Mouse (Mus musculus) ZHBTc4 (cell line): ENCODE measurements around the gene Spcs2.

Experiments
- DNase-seq: peaks from one replicate; pipeline ENCODE4 v3.0.0-alpha.2; 2011; ENCODE audit warnings: low read depth, low spot score

The Spcs2 gene

GRCm38 (mm10) chr7:99864241-99865028, 1.2 kb upstream of the Spcs2 start:
- DNase-seq: no peak

GRCm38 (mm10) chr7:99858813-99859585, 4.3 kb downstream of the Spcs2 start, which contains the start of gene Xrra1:
Xrra1 (plus strand) TSS chr7:99859116.
- DNase-seq: peak; percentile 100

- DNase-seq: no peak
These were observed 5.0 kb downstream of the Spcs2 start for GRCm38 (mm10) chr7:99858175-99858812.

DNA sequence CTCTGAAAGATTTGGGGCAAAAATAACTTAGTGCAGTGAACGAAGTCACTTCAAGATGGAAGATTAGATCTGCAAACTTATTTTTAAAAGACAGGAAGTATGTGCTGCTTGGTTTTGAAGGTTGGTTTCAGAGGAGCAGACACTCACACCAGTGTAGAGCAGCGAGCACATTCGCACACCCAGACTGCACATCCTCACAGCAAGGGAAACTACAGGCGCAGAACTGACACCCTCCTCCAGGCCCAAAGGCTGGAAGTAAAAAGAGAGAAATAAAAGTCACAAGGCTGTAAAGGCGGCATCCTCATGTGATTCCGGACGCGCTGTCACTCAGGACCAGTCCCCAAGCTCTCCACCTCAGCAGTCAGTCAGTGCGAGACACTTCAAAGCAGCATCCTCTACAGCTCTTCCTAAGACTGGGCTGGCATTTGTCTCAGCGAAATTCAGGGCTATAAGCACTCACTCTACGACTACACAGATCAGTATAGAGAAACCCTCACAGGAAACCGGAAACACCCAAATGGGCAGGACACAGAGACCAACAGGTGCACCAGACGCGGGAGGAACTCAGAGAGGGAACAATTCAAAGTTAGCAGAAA, 6.9 kb downstream of the Spcs2 start:
- no peak for DNase-seq

DNA sequence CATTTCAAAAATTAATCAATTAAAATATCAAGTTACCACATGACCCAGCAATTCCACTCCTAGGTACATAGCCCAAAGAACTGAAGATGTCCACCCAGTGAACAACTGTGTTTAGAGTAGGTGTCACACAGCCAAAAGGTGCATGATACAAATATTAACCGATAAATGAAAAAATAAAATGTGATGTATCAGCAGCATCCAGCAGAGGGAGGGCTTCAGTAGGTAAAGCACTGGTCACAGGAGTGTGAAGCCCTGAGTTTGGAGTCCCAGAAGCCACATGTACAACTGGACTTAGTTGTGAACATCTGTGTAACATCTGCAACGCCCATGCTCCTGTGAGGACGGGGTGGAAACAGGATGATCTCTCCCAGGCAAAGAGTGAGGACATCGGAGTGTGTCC, 9.0 kb downstream of the Spcs2 start:
- DNase-seq: no peak

GRCm38 (mm10) chr7:99853350-99853749, 9.9 kb downstream of the Spcs2 start:
- peak; percentile 70 for DNase-seq

DNA sequence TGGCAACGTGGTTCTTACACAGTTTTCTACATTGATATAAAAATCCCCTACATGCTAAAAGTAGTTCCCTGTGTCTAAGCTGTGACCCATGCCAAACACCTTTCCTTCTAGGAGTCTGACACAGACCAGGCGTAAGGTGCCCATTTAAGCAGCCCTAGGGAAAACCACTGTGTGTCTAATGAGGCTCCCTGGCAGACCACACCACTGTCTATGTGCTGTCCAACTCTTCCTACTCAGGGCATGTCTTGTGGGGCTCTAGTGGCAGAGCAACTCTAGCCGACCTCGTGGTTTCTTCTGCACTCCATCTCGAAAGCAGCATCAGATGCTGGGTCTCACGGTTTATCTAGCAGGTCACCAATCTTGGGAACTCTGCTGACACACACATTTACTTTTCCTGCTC, 11.6 kb downstream of the Spcs2 start:
- no peak for DNase-seq

- DNase-seq: no peak
These were observed 12.1 kb downstream of the Spcs2 start for GRCm38 (mm10) chr7:99851121-99851520.

DNA sequence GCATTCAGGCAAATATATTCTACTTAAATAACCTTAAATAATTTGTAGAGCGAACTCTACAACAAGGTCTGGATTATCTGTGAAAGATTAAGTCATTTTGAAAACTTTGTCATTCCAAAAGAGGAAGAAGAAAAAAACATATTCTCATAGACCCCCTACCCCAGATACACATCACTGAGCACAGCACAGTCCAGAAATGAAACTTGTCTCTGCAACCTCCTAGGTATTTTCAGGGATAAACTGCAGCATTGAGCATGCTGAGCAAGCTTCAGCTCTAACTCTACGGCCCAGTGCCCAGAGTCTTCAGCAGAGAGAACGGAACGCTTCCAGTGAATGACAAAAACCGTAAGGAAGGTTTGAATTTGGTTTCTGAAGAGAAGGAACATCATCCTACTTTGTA, 12.7 kb downstream of the Spcs2 start:
- DNase-seq: no peak

- DNase-seq: no peak
These were observed 17.6 kb downstream of the Spcs2 start for GRCm38 (mm10) chr7:99845533-99846236.

DNA sequence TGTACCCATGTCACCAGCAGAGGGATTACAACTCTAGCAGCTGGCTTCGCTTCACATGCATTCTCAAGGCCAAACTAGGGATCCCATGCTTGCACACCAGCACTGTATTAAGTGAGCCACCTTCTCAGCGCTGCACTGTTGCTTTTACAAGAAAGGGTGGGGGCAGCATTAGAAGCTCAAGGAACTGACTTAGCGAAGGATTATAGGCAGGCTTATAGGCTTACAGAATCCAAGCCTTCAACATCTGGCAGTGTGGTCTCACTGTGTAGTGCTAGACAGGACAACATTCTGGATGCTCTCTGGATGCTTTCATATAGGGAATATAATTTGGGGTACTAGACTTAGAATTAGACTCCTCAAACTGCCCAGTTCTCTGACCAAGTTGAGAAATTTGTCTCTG, 25.0 kb downstream of the Spcs2 start:
- no peak for DNase-seq

DNA sequence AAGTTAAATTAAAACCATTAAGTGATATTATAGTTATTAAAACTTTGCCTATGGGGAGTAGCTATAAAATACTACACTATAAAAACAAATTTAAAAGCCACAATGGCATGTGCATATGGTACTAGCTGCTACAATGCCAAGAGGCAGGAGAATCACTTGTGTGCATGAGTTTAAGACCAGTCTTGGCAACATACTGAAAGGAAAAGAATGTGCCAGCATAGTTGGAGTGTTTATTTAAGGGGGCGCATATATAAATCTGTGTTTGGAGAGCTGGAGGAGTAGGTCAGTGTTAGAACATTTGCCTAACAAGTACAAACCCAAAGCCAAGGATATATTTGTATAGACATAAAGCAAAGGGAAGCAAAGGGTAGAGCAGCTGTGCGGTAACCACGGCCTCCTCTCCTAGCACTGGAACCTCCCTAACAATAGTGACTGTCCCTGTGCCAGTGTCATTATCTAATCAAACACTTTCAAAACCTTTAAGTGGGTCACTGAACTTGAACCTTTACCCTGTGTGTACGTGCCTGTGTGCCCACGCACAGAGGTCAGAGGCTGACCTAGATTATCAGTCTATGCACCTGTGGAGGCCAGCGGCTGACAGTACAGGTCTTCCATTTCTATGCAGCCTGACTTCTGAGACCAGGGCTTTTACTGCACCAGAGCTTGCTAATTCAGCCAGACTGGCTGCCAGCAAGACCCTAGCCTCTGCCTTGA, 25.7 kb downstream of the Spcs2 start:
- DNase-seq: no peak

- no peak for DNase-seq
These were observed 26.5 kb downstream of the Spcs2 start for GRCm38 (mm10) chr7:99836781-99837180.

DNA sequence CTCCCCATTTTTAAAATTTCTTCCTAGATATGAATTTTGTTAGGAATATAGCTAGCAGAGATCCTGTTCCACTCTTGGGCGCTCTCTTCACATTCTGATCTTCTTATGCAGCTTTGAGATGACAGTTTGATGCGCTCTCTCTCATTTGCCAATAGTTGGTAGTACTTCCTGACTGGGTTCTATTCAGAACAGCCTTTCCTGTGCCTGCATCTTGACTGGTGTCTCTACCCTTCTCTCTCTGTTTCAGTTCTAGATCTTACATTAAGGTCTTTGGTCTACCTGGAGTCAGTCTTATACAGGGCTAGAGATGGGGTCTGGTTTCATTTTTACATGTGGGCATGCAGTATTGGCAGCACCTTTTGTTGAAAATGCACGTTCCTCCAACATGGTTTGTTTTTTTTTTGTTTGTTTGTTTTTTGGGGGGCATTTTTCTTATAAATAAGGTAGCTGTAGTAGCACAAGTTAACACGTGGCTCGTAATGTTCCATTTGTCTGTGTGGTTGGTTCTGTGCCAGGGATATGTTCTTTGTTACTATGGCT, 28.9 kb downstream of the Spcs2 start:
- DNase-seq: no peak

DNA sequence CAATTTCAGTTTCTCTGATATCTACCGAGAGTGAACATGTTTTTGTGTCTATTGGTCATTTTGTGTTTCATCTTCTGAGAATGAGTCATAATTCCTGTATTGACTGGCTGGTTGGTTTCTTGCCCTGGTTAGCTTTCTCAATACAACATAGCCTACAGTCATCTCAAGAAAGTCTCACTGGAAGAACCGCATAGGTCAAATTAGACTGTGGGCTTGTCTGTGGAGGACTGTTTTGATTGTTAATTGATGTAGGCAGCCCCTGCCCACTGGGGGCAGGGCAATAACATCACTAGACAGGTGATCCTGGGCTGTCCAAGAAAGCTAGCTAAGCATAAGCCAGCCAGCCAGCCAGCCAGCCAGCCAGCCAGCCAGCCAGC, 29.4 kb downstream of the Spcs2 start:
- DNase-seq: no peak

GRCm38 (mm10) chr7:99833115-99833845, 30.0 kb downstream of the Spcs2 start:
- no peak for DNase-seq

DNA sequence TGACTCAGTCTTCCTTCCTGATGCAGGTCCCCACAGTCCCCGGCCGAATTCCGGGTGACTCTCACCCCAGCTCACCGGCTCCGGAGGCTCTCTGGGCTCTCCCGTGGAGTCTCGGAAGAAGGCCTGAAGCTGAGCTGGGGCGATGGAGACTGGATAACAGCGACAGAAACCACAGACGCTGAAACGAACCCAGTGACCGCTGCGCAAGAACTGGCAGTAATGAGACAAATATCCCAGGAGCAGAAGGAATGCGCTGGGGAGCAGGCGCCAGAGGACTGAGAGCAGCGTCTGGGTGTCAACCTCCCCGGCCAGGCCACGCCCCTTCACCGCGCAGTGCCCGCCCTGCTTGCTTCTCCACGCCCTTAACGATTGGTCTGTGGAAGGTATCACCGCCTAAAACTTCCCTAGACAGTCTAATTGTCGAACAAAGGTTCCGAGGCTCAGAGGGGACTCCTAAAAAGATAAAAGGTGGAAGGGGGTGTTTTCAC, 35.1 kb downstream of the Spcs2 start, which contains the start of gene Neu3:
Gene Neu3 (minus strand): TSS at position 335 of the 488 bp plus-strand sequence.
- peak; percentile 98 for DNase-seq

GRCm38 (mm10) chr7:99826096-99826495, 37.2 kb downstream of the Spcs2 start:
- DNase-seq: no peak

DNA sequence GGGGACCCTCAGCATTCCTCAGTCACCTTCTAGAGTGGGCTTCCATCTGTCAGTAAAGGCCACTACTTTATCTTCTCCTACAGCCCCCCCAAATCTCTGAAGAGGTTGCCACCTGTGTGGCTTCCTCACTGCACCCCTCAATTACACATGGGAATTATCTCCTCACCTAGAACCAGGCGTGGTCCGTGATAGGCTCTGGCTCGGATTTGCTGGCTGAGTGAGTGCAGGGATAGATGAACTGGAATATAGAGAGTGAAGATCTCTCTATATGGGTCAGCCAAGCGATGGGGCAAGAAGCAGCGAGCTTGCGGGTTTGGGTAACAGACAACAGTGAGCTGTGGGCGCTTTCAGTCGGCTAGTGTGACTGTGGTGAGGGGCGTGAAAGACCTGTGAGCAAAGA, 37.8 kb downstream of the Spcs2 start:
- DNase-seq: no peak
